Mouse (Mus musculus) myocyte (in vitro differentiated cells): ENCODE results near the gene Ehbp1. TPM values are rescaled to one million over a fixed set of nuclear protein-coding genes. Genes with fewer than 3 reads are reported as not detected.

Experiments
- H3K27me3 ChIP-seq: one replicate; pipeline ENCODE4 v1.6.1; 2011; ENCODE audit not compliant: control insufficient read depth, insufficient read depth, insufficient read length
- H3K36me3 ChIP-seq: one replicate; pipeline ENCODE4 v1.6.1; 2011; ENCODE audit not compliant: control insufficient read depth, insufficient read depth
- H3K4me2 ChIP-seq: one replicate; pipeline ENCODE4 v1.6.1; 2011; ENCODE audit warnings: low read depth, control low read depth
- H3K4me3 ChIP-seq: one replicate; pipeline ENCODE4 v1.5.1; 2011; ENCODE audit warnings: mild to moderate bottlenecking, control low read depth, moderate library complexity
- H3K79me2 ChIP-seq: one replicate; pipeline ENCODE4 v1.6.1; 2011; ENCODE audit not compliant: control insufficient read depth, insufficient read depth
- H3ac ChIP-seq: one replicate; pipeline ENCODE4 v1.6.1; 2011; ENCODE audit not compliant: control insufficient read depth, insufficient read length
- CEBPB ChIP-seq: IDR thresholded peaks from 2 replicates; pipeline ENCODE4 v1.6.1; 2011; ENCODE audit warnings: mild to moderate bottlenecking, moderate library complexity; ENCODE audit not compliant: poor library complexity, insufficient read depth, severe bottlenecking
- E2F4 ChIP-seq: IDR thresholded peaks from one replicate; pipeline ENCODE4 v1.6.1; 2011; ENCODE audit warnings: mild to moderate bottlenecking, control low read depth, moderate library complexity; ENCODE audit not compliant: insufficient read depth
- MAX ChIP-seq: IDR thresholded peaks from one replicate; pipeline ENCODE4 v1.6.1; 2011; ENCODE audit warnings: low read depth, mild to moderate bottlenecking, control low read depth
- MYOD1 ChIP-seq, 3 experiments: IDR thresholded peaks; one replicate each; pipeline ENCODE4 v1.6.1; 2011; ENCODE audit warnings: control low read depth in 2 of 3, low read depth in 2 of 3, mild to moderate bottlenecking in 2 of 3, moderate library complexity in 1 of 3; ENCODE audit not compliant: insufficient read length in 2 of 3, control insufficient read depth in 1 of 3
- MYOG ChIP-seq, 3 experiments: IDR thresholded peaks; one replicate each; pipeline ENCODE4 v1.6.1; 2011; ENCODE audit warnings: control low read depth in 2 of 3, low read depth in 2 of 3, mild to moderate bottlenecking in 2 of 3; ENCODE audit not compliant: insufficient read length in 2 of 3, control insufficient read depth in 1 of 3, insufficient read depth in 1 of 3
- POLR2A ChIP-seq: IDR thresholded peaks from one replicate; pipeline ENCODE4 v1.6.1; 2011; ENCODE audit warnings: low read depth, mild to moderate bottlenecking, control low read depth, moderate library complexity; ENCODE audit not compliant: insufficient read length
- POLR2AphosphoS2 ChIP-seq: IDR thresholded peaks from one replicate; pipeline ENCODE4 v1.6.1; 2011; ENCODE audit warnings: low read depth, control low read depth; ENCODE audit not compliant: insufficient read length
- REST ChIP-seq: IDR thresholded peaks from one replicate; pipeline ENCODE4 v1.6.1; 2011; ENCODE audit warnings: mild to moderate bottlenecking, control low read depth, moderate library complexity; ENCODE audit not compliant: insufficient read depth, insufficient read length
- SRF ChIP-seq: IDR thresholded peaks from one replicate; pipeline ENCODE4 v1.6.1; 2011; ENCODE audit warnings: low read depth; ENCODE audit not compliant: control insufficient read depth, insufficient read length
- TCF12 ChIP-seq: IDR thresholded peaks from one replicate; pipeline ENCODE4 v1.6.1; 2011; ENCODE audit warnings: mild to moderate bottlenecking, control low read depth; ENCODE audit not compliant: poor library complexity, insufficient read depth, severe bottlenecking
- TCF3 ChIP-seq: IDR thresholded peaks from one replicate; pipeline ENCODE4 v1.6.1; 2011; ENCODE audit warnings: low read depth, control low read depth; ENCODE audit not compliant: insufficient read length
- USF1 ChIP-seq: IDR thresholded peaks from one replicate; pipeline ENCODE4 v1.6.1; 2011; ENCODE audit warnings: low read depth, mild to moderate bottlenecking, control low read depth, moderate library complexity
- polyA plus RNA-seq: library from polyadenylated mRNA; unstranded; fragments of >200 nt; fragmentation: generic; extraction: Trizol; gene quantifications from one replicate; pipeline ENCODE4 v1.2.1, GENCODE M21; 2012; ENCODE audit warnings: missing spikeins

Gene Ehbp1
- polyA plus RNA-seq, 1 experiment = 4.0 TPM

GRCm38 (mm10) chr11:22155366-22156095 is 186.6 kb downstream of the Ehbp1 start:
- Histone ChIP-seq H3K27me3 (no peaks in the 10 kb centered on the region), H3ac (no peak overlapping the region), H3K4me2 (no peak overlapping the region), H3K4me3 (no peak overlapping the region), H3K79me2 (no peaks in the 10 kb centered on the region), H3K36me3 (no peaks in the 10 kb centered on the region)
- TF ChIP-seq SRF (no peak), USF1 (no peak), MYOG (IDR thresholded peaks at IDR 0.05; ENCODE audit: control insufficient read depth in 1 of 3, insufficient read depth in 1 of 3, insufficient read length in 2 of 3, low read depth in 2 of 3) (no peak), TCF12 (no peak), CEBPB (no peak), E2F4 (no peak), REST (no peak), POLR2A (no peak)

DNA sequence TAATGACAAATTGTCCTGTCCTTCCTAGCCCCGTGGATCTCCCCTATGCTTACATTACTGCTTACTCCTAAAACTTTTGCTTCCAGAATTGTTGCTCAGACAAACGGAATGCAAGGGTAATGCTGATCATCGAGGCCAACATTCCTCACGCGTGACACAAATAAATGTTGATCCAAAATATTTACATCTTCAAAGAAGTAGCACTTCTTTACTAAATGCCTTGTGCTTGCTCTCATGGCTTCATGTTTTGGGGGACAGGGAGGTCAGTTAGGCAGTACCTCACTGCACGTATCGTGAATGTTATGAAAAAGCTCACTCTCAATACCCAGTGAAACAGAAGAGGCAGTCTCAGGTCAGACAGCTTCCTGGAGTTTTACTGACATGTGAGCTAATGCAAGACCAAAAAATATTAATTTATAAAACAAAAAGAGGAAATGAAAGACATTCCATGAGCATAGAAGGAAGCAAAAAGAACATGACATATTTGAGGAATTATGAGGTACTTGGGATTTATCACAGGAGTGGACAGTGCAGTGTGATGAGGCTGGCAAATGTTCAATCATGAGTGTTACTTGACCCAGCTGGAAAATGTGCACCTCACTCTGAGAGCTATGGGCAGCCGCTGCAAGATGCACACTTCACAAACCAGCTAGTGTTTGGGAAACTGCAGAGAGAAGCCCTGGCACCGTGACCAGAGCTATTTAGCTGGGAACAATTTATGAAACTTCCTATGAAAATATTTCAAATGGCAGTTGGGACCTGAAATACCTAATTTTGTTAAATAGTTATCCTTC is 187.4 kb downstream of the Ehbp1 start:
- Histone ChIP-seq H3K36me3 (no peaks in the 10 kb centered on the region), H3ac (no peak overlapping the region), H3K27me3 (no peaks in the 10 kb centered on the region), H3K4me3 (no peak overlapping the region), H3K4me2 (no peak overlapping the region), H3K79me2 (no peaks in the 10 kb centered on the region)
- no peak for TF ChIP-seq SRF
- no peak for TF ChIP-seq TCF3
- no peak for TF ChIP-seq CEBPB
- TF ChIP-seq MYOD1 (IDR thresholded peaks at IDR 0.05; ENCODE audit: control insufficient read depth in 1 of 3, insufficient read length in 2 of 3, low read depth in 2 of 3) = no peak
- TF ChIP-seq MYOG (IDR thresholded peaks at IDR 0.05; ENCODE audit: control insufficient read depth in 1 of 3, insufficient read depth in 1 of 3, insufficient read length in 2 of 3, low read depth in 2 of 3) = no peak
- no peak for TF ChIP-seq POLR2AphosphoS2
- TF ChIP-seq USF1 = no peak
- no peak for TF ChIP-seq POLR2A
- TF ChIP-seq E2F4 = no peak
- no peak for TF ChIP-seq MAX
- no peak for TF ChIP-seq TCF12
- TF ChIP-seq REST = no peak

GRCm38 (mm10) chr11:22140737-22141136 is 201.4 kb downstream of the Ehbp1 start:
- no peak overlapping the region for H3K4me3 ChIP-seq
- H3K36me3 ChIP-seq = no peaks in the 10 kb centered on the region
- TF ChIP-seq TCF3 (no peak), MYOD1 (IDR thresholded peaks at IDR 0.05; ENCODE audit: control insufficient read depth in 1 of 3, insufficient read length in 2 of 3, low read depth in 2 of 3) (no peak), CEBPB (no peak), MYOG (IDR thresholded peaks at IDR 0.05; ENCODE audit: control insufficient read depth in 1 of 3, insufficient read depth in 1 of 3, insufficient read length in 2 of 3, low read depth in 2 of 3) (no peak), POLR2A (no peak), USF1 (no peak), E2F4 (no peak), POLR2AphosphoS2 (no peak), REST (no peak), TCF12 (no peak), SRF (no peak), MAX (no peak)

DNA sequence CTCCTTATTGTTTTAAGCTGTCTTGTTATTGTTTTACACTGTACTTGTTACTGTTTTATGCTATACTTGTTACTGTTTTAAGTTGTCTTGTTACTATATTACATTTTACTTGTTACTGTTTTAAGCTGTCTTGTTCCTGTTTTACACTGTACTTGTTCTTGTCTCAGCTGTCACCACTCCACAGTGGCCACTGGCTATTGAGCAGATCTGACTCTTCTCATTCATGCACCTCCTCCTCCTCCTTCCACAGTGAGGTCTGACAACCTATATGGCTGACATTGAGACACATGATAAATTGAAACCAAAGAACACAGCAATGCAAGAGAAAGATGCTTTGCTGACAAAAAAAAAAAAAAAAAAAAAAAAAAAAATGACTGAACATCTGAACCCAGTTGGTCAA is 203.6 kb downstream of the Ehbp1 start:
- Histone ChIP-seq H3K4me2 (no peak overlapping the region), H3K27me3 (no peaks in the 10 kb centered on the region), H3K36me3 (no peaks in the 10 kb centered on the region), H3K4me3 (no peak overlapping the region), H3K79me2 (no peaks in the 10 kb centered on the region), H3ac (no peak overlapping the region)
- TF ChIP-seq MYOD1 (IDR thresholded peaks at IDR 0.05; ENCODE audit: control insufficient read depth in 1 of 3, insufficient read length in 2 of 3, low read depth in 2 of 3) = no peak
- no peak for TF ChIP-seq E2F4
- no peak for TF ChIP-seq USF1
- TF ChIP-seq TCF3 = no peak
- TF ChIP-seq MYOG (IDR thresholded peaks at IDR 0.05; ENCODE audit: control insufficient read depth in 1 of 3, insufficient read depth in 1 of 3, insufficient read length in 2 of 3, low read depth in 2 of 3) = no peak
- TF ChIP-seq POLR2AphosphoS2 = no peak
- TF ChIP-seq CEBPB = no peak
- TF ChIP-seq POLR2A = no peak

More at GRCm38 (mm10) chr11:22140737-22141136, 201.4 kb downstream of the Ehbp1 start:
- H3K4me2 ChIP-seq = no peak overlapping the region
- H3ac ChIP-seq = no peak overlapping the region
- no peaks in the 10 kb centered on the region for H3K79me2 ChIP-seq
- H3K27me3 ChIP-seq = no peaks in the 10 kb centered on the region
